Mouse (Mus musculus): ENCODE data around the gene Mynn.

DNA sequence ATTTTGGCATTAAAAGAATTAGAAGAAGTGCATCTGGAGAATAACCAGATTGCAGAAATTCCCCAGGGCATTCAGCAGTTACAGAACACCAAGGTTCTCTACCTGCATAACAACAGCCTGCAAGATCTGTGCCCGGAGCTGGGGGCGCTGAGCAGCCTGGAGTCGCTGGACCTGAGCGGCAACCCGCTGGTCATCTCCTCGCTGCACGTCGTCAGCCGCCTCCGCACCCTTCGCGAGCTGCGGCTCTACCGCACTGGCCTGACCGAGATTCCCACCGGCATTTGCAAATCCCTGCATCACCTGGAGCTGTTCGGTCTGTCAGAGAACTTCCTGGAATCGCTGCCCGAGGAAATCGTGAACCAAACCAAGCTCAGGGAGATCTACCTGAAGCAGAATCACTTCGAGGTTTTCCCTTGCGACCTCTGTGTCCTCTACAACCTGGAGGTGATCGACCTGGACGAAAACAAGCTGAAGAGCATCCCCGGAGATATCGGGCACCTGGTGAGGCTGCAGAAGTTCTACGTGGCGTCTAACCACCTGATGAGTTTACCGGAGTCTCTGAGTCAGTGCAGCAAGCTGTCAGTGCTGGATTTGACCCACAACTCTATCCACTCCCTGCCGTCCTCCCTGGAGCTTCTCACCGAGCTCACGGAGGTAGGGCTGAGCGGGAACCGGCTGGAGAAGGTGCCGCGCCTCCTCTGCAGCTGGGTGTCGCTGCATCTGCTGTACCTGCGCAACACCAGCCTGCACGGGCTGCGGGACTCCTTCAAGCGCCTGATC, 48.4 kb downstream of the Mynn start:
- TF ChIP-seq POLR2A (IDR thresholded peaks at IDR 0.05; ENCODE audit: insufficient read depth, low read depth, low read length) (no peak), CTCF (IDR thresholded peaks at IDR 0.05; ENCODE audit: insufficient read depth, low read depth, low read length) (no peak)
